Mouse (Mus musculus): Measurements from ENCODE around the gene Shisal1.

Shisal1 gene

DNA sequence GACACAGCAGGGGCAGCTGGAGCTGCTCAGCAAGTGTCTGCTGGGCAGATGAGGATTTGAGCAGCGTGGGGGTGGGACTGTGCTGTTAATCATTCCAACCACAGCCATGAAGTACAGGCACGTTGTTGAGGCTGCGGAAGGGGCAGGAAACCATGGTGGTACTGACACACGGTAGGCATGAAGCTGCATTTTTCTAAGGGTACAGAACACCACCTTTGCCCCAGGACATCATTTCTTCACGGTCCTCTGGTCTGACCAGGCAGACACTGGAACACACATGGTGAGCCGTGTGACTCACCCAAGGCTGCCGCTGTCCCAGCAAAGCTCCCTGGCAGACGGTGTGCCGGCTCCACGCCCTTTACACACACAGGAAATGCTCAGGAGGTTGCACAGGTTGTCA lies 66.7 kb downstream of the Shisal1 start:
- ATAC-seq (ENCODE audit: insufficient number of reproducible peaks, low FRiP score, low TSS enrichment): no peak

DNA sequence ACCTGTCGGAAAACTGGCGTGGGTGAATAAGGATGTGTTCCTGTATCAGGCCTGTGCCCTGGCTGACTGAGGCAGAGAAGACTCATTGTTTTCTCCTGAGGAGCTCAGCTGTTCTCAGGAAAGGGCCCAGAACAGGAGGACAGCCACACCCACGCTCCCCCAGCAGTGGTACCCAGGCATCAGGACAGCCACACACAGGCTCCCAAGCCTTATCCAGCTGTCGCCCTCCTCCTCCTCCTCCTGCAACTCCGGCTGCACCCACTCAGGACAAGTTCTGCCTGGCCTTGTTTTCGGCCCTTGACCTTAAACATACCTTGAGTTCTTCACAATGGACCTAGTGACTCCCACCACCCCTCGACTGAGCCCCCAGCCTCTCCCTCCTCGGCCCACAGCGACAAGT lies 68.2 kb downstream of the Shisal1 start:
- no peak for ATAC-seq (ENCODE audit: insufficient number of reproducible peaks, low FRiP score, low TSS enrichment)

DNA sequence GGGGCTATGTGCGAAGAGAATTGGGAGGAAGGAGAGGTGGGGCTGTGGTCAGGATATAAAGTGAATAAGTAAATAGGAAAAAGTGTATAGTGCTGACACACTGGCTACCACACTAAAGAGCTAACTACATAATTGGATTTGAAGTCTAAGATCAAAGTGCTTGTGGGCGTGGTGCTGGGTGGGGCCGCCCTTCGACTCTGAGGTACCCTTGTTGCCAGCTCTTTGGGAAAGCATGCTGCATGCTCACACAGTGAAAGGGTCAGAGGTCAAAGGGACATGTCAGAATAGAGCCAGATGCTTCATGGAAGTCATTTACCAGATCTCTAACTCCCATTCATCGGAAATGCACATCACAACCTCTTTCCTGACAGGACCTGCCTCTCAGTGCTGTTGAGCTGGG lies 74.1 kb downstream of the Shisal1 start:
- ATAC-seq (ENCODE audit: insufficient number of reproducible peaks, low FRiP score, low TSS enrichment): no peak

DNA sequence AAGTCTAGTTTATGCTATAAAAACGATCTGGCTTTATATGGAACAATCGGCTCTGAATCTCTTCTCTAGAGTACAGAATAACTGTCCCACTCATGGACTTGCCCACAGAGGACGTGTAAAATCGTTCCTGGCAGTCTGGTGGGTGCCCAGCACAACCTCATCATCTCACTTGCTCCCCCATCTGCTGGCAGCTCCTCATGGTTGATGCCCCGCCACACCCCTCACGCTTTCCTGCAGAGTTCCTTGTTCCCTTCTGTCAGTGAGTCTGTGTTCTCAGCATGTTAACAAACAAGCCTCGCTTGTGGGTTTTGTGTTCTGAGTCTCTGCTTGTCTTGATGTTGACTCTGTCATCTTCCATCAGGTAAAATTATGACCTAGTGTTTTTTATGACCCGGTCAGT lies 79.5 kb downstream of the Shisal1 start:
- no peak for ATAC-seq (ENCODE audit: insufficient number of reproducible peaks, low FRiP score, low TSS enrichment)

DNA sequence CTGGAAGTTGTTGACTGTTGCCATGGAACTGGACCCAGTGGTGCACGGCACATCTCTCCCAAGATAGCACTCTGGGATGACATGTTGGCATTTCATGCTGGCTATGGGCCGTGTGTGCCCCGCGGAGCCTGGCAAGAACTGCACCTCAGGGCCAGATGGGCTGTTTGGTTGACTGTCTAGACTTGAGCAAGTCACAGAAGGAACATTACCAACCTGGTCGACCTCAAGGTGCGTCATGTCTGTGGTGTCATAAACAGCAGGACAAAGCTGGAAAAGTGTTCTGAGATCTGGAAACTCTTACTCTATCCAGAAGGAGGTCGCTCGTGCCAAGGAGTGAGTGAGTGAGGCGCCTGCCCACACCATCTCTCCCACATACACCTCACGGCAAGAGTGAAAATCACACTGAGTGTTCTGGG lies 80.3 kb downstream of the Shisal1 start:
- no peak for ATAC-seq (ENCODE audit: insufficient number of reproducible peaks, low FRiP score, low TSS enrichment)

DNA sequence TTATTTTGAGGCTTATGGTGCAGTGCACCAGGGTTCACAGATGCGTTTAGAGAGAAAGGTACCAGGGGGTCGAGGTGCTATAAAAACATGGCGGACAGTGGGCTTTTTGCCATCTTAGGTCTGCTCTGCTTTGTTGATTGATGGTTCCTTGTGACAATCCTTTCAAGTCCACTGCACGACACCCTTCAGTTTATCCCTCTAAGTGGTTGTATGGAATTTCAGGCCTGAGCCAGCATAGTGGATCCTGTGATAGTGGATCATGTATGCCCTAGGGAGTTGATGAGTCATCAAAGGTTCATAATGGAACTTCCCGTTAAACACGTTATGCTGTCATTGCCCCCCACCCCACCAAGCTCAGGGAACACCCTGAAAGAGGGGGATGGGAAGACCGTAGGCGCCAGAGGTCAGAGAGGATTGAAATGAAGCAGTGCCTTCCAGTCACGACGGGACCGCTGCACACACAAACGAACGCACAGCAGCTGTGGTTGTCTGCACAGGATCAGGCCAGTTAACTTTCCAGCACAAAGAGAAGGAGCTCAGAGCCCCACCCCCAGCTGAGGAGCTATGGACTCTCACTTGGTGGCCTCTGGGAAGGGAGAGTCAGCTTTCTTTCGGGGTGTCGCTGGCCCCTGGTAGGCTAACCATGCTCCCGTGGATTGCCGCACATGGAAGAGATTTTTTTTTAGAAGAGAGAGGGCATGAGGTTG lies 81.1 kb downstream of the Shisal1 start:
- ATAC-seq (ENCODE audit: insufficient number of reproducible peaks, low FRiP score, low TSS enrichment): no peak

DNA sequence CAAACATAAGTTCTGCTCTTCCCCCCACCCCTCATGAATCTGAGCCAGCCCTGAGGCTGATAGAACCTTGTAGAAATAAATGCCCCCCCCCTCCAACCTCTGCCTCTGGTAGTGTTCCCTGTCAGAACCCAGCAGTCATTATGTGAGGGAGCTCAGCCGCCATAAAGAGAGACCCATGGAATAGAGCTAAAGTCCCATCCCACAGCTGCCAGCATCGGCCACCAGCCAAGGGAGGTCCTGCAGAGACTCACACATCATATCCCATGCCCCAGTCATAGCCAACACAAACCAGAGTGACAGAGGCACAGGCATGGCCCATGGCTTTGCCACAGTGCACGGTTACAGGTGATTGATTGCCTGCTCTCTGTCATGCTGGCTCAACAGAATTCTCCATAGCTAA lies 82.2 kb downstream of the Shisal1 start:
- no peak for ATAC-seq (ENCODE audit: insufficient number of reproducible peaks, low FRiP score, low TSS enrichment)

DNA sequence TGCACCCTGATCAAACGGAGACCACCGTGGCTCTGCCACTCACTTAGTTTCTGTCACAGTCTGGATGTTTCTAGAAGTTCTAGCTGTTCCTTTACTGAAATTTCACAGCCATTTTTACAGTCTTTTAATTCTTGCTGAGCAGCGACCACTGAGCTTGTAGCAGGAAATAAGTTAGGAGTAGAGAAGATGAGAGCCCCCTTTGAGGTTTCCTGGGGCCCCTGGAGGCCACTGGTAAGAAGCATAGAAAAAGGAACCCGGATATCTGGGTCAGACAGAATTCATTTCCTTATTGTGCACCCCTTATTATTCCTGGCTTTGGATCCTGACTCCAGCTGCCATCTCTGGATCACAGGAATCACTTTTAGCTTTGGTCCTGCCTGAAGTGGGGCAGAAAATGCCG lies 91.8 kb downstream of the Shisal1 start:
- no peak for ATAC-seq (ENCODE audit: insufficient number of reproducible peaks, low FRiP score, low TSS enrichment)

DNA sequence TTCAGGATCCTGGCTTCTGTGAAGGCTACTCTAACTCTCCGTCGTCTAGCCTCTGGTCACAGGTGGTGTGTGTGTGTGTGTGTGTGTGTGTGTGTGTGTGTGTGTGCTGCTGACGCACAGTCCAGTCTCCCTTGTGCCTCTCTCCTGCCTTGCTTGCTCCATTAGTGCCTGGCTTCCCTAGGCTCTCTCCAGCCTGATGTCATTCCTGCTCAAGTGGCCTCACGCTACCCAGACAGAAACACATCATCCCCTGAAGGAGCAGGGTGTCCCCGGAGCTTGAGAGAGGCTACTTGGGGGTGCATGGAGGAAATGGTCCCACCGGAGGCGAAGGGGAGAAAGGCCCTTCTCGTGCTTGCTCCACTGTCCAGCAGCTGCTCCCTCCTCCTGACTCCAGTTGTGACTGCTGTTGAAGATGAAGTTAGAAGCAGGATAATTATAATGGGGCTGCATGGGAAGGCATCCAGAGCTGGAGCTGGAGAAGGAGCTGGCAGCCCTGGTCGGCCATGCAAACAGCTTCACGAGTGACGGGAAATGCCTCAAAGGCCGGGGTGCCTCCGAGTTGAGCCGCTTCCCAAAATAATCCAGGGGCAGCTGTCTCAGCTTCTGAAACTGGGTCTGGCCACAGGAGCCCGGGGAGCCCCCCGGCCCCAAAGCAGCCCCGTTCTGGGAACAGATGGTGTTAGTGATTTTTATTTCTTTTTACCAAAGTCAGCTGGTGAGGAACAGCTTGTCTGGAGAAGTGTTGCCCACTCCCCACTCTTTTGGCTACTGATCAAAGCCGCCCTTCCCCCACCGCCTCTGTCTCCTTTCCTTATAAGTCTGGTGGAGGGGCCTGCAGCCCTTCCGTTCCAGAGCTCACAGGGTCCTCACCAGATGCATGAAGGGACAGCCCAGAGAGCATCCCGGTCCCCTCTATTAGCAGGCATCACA lies 94.7 kb downstream of the Shisal1 start:
- ATAC-seq (ENCODE audit: insufficient number of reproducible peaks, low FRiP score, low TSS enrichment): no peak

DNA sequence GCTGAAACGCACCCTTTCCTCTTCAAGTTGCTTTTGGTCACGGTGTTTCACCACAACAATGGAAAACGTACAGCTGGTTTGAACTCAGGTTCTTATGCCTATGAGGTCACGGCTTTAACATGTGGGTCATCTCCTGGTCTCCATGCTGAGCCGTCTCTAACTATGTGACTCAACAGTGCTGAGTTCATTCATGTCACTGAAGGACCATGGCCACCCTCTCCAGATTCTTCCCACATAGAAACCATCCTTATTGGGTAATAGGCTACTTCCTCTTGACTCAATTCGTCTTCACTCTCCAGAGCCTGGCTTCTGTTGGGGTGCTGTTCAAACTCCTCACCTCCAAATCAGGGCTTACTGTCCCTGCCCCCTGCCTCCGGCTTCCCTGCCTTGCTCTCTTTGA lies 95.6 kb downstream of the Shisal1 start:
- ATAC-seq (ENCODE audit: insufficient number of reproducible peaks, low FRiP score, low TSS enrichment): no peak

DNA sequence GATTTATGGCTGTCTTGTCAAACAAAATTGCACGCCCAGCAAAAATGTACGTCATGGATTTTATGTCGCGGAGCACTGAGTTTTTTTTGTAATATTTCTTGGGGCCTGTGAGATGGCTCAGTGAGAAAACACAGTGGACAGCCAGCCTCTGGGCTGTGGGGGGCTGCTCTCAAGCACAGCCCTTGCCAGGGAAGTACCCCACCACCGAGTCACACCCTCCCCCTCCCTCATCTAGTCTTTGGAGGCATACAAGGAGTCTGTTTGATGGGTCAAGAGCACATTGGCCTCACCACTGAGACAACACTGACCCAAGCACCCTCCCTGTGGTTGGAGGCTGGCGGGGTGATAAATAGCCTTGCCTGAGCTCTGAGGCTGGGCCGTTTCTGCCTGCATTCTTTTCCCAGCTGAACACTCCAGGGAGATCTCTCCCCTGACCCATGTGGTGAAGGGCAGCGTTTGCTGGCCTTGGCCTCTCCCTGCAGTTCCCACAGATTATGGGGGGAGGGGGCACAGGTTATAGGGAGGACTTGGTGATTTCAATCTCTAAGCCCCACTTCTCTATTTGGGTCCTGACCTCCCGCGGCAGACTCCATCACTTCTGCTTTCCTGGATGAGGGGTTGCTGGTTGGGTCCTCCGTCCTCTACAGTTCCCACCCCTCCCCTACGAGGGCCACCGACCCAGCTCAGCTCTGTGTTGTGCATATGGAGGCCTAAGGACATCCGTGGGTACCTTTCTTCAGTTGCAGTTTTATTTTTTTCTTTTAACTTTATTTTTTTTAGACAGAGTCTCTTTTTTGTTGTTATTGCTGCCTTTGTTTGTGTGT lies 96.8 kb downstream of the Shisal1 start:
- ATAC-seq (ENCODE audit: insufficient number of reproducible peaks, low FRiP score, low TSS enrichment): no peak

DNA sequence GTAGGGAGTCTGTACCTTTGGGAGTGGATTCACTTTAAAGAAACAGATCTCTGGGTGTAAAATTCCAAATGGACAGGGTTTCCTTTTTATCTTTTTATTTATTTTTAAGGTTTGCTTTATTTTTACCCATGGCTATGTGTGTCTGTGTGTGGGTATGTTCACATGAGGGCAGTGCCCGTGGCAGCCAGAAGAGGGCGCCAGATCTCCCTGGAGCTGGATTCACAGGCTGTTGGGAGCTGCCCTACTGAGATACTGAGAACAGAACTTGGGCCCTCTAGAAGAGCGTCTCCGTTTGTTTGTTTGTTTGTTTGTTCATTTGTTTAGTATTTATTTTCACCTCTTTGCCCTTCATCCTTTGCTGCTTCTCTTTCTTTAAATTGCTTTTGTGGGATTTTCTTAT lies 98.1 kb downstream of the Shisal1 start:
- no peak for ATAC-seq (ENCODE audit: insufficient number of reproducible peaks, low FRiP score, low TSS enrichment)

DNA sequence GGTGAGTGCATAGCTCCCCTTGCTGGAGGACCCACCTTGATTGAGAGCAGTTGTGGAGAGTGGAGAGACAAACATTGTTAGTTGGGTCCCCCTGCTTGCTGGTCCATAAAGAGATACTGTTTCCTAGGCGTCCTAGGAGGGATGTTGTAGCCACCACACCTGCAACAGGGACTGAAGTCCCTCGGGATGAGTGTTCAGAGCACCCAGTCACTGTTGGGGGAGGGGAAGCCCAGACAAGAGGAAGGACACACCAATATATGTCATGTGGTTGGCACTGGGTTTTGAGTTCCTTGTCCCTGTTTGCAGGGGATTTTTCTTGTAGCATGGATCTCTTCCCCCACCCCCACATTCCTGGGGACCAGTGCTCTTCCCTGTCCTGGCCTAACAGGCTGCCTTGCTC lies 106.0 kb downstream of the Shisal1 start:
- no peak for ATAC-seq (ENCODE audit: insufficient number of reproducible peaks, low FRiP score, low TSS enrichment)

DNA sequence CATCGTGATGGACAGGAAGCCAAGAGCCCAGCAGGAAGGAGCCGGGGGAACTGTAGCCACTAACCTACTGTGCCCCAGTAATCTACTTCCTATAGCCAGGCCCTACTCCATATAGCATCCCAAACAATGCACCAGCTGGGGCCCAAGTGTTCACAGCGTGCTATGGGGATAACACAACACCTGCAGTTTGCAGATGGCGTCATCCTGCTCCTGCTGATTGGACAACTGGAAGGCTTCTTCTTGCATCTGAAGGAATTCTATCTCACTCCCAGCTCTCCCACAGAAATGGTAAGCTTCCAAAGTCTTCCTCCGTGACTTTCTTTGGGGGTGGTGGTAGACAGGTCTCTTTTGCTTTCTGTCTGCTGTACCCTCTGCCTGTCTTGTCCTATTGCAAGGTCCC lies 109.3 kb downstream of the Shisal1 start:
- no peak for ATAC-seq (ENCODE audit: insufficient number of reproducible peaks, low FRiP score, low TSS enrichment)

DNA sequence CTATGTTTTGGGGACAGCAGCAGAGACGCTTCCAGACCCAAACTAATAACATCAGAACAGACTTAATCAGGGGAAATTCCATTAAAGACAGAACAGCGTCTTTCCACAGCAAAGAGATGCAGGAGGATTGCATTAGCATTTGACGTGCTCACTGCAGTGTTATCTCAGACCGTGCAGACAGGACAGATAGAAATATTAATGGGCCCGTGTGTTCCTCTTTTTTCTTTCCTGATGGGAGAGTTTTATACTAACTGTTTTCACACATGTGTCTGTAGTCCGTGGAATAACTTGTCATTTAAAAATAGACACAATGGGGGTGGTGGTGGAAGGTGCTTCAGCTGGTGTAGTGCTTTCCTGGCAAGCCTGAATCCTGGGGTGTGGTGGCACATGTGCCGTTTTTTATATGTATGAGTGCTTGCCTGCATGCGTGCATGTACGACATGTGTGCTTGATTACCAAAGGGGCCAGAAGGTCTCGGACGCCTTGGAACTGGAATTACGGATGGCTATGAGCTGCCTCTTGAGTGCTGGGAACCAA lies 110.5 kb downstream of the Shisal1 start:
- no peak for ATAC-seq (ENCODE audit: insufficient number of reproducible peaks, low FRiP score, low TSS enrichment)

DNA sequence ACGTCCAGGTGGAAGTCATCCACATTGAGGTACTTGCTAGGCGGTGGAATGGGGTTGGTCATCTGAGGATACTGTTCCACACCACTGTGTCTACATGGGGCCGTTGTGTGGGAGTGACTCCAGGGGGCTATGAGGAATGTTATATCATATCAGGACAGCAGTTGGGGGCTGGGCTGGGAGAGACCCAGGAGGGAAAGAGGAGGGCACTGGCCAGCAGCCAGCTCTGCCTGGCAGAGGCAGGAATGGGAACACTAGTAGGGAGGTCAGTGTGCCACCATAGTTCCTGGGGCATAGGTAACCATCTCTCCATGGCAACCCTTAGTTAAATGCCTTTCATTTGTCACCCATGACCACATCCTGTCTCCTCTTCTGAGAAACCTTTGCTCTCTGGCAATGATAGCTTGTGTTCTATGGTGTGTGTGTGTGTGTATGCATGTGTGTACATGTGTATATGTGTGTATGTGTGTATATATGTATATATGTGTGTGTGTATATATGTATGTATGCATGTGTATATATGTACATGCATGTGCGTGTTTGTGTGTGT lies 115.8 kb downstream of the Shisal1 start:
- no peak for ATAC-seq (ENCODE audit: insufficient number of reproducible peaks, low FRiP score, low TSS enrichment)

DNA sequence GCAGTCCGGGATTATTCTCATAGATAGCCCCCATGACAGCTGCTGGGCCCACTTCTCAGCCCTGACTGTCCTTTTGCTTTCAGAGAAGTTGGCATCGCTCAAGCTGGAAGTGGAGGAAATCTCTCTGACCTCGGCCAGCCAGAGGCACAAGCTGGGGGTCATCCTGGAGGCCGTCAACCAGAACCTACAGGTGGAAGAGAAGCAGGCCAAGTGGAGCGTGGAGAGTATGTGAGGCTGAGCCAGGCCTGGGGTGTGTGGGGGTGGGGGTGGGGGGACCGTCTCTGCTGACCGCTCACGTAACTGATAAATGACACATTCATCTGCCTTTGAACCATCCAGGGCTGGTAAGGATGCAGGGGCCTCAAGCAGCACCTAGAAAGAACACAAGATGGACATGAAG lies 117.0 kb downstream of the Shisal1 start:
- no peak for ATAC-seq (ENCODE audit: insufficient number of reproducible peaks, low FRiP score, low TSS enrichment)
